Mouse (Mus musculus) B cell, adult 62 days (primary cell): ENCODE results near the gene Surf2. TPM values are rescaled to one million over a fixed set of nuclear protein-coding genes. Genes with fewer than 3 reads are reported as not detected.

Source experiments
- total RNA-seq: library from RNA; stranded (reverse); gene quantifications from 4 replicates; pipeline ENCODE4 v1.2.4, GENCODE M21; 2023

Gene Surf2
- 42.9 to 53.5 TPM (median 48.8 TPM) in 4 replicates for total RNA-seq

DNA sequence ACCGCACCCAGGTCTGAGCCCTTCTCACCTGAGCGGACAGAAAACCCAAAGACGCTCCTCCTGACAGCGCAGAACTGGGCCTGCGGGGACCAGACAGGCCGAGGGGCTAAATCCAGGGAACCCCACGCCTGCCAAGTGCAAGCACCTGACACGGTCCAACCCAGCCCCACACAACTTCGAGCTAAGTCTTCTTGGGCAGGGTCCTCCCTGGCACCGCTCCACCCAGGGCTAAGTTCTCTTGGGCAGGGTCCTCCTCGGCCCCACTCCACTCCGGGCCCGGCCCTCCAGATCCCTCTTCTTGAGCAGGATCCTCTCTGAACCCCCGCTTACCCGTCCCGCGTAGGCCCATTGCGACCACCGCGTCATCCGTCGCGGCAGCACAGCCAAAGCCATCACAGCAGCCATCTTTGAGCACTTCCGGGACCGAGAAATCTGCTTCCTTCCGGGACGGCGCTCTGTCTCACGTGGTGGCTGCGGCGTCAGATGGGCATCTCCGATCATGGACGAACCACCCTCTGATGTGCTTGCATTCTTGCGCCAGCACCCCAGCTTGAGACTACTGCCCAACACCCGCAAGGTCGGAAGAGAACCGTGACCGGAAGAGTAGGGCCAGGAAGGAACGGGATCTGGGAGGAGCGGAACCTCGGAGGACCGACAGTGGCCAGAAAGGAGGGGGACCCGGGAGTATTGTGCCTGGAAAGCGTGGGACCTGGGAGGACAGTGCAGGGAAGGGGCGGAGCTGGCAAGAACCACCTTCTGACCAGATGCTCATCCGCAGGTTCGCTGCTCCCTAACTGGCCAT is at the start of gene Surf2, which contains the start of gene Surf1:
Gene Surf2, plus strand, starts transcription at position 441 of the 802 bp plus-strand sequence.
Gene Surf1, minus strand, starts transcription at position 604 of the 802 bp plus-strand sequence.

DNA sequence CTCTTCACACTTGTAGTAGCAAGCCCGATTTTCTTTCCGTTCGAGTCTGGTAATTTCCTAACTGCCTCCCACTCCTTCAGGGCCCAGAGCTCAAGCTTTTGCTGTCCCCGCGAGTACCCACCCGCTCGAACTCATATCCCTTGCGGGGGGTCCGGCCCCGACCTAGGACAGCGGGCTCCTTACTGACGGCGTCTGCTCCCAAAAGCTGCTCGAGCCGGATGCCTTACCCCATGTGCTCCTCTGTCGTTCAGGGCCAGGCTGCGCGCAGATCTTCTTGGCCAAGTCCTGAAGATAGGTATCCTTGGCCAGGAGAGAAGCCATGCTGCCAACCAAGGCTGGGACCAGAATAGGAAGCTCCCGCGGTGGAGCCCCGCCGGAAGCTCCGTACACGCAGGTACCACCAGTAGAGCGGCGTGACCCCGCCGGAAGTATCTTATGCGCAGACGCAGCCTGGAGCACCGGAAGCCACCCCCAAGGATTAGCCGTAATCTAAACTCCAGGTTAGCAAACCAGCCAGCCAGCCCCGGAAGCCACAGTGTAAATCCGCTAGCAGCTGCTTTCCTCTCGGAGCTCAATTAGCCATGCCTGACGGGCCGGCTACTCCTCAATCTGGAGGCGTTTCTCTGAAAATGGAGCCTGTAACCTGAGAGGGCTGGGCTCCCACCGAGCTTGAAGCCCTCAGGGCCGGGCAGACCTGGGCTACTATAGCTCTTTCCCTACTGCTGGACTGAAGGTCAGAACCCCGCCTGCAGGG is 13.5 kb upstream of the Surf2 start, which contains the start of gene Surf6:
Gene Surf6, minus strand, starts transcription at position 413 of the 754 bp plus-strand sequence.

DNA sequence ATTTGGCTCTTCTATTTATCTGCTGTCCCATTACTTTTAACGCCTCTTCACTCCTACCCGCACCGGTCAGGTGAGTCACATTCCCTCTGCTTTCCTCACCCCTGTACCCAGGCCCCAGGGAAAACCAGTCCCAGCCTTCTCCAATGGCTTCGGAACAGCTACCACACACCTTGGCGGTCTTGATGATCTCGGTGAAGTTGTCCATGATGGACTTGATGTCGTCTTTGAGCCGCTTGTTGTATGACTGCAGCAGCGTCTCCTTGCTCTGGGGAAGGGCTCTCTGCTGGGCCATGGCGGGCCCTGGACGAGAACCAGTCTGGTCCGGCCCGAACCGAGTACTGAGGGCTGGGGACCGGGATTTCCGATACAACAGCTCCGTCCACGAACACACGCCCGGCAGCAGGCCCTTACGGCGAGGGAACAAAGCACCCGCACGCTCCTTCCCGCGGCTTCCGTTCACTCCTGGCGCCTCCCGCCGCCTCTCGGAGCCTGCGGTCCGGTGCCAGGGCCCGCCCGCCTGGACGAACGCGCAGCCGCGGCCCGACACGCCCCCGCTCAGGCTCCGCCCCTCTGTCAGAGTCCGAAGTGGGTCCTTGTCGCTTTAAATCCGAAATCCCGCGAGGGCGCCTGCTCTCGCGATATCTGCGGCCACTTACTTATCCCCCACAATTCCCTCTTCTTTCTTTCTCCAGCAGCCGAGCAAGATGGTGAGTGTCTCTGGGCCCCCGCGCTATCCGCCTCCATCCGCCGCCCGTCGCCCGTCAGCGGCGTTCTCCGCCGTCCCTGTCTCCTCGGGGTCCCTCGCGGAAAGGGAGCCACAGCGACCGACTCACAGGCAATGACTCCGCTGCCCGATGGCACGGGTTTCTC is 5.8 kb upstream of the Surf2 start, which contains the start of the genes Med22 and Rpl7a:
Gene Med22, minus strand, starts transcription at position 554 of the 870 bp plus-strand sequence.
Gene Rpl7a, plus strand, starts transcription at position 641 of the 870 bp plus-strand sequence.

DNA sequence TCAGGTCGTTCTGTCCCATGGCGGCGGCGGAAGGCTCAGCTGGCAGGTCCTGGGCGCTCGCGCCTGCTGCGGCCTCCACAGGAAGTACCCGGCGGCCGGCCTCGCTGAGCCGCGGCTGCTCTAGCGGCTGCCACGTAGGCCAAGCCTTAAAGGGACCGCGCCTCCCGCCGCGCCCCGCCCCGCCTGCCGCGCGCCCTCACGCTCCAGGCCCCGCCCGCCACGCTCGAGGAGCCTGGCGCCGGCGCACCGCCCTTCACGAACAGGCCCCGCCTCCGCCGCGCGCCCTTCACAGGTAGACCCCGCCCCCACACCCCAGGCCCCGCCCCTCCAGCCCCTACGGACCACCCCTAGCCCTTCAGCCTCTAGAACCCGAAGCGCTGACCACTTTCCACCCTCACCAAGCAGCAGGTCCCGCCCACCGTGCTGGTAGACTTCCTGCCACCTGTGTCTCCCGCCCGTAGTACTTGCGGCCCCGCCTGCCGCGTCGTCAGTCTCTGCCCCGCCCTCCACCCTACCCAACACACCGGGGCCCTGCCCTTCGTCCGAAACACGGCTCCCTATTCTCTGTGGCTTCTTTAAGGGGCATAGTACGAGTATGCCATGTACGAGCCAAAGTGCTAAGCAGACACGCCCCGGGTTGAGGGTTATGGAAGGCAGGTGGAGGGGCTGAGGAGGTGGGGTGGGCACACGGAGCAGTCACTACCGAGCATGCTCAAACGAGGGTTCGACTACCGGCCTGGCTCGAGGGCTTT is 17.3 kb downstream of the Surf2 start, which contains the start of the genes Surf4 and Stkld1:
Gene Surf4, minus strand, starts transcription at position 625 of the 752 bp plus-strand sequence.
Gene Stkld1, plus strand, starts transcription at position 744 of the 752 bp plus-strand sequence.

DNA sequence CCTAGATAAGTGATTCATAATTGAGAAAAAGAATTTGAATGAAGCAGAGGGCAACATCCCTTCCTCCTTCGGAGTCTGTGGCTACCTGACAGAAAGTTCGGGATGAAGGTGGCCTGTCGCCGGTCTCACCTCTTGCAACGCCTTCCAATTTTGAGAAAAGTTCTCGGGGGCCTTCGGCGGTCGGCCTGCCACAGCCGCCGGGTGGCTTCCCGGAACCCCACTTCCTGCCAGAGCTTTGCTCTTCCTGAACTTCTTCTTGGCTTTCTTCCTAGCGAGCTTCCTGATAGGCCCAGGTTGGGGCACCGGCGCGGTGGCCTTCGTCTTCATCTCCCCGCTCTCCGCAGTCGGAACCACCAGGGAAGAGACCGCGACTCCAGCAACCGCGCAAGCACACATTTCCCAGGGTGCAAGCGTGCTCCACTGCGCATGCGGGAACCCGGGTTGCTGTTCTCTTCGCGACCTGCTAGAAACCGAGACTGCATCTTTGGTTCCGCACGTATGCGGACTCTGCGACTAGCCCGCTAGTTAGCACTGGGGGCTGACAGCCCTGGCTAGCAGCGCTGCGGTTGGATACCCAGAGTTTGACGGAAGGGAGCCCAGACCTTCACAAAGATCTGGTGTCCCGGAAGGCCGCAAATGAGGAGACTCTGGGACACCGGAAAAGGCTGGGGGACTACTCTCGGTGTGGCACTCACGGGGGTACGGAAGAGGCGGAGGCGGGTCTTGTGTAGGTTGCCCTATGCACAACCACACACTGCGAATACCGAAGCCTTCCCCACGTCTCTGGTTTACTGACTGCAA is 48.0 kb downstream of the Surf2 start, which contains the start of gene Rexo4:
Gene Rexo4, minus strand, starts transcription at position 464 of the 801 bp plus-strand sequence.

Other genes with a start within 250 kb of the Surf2 start
- gene Lcn4, start 245.1 kb upstream of the Surf2 start, total RNA-seq = not detected in 4 replicates
- gene Abo, start 51.4 kb upstream of the Surf2 start, total RNA-seq = not detected in 4 replicates
- 68.7 to 78.9 TPM (median 72.2 TPM) in 4 replicates for gene Surf6, start 13.5 kb upstream of the Surf2 start, total RNA-seq
- gene Med22, start 5.7 kb upstream of the Surf2 start, total RNA-seq = 14.0 to 17.4 TPM (median 16.1 TPM) in 4 replicates
- gene Rpl7a, start 5.6 kb upstream of the Surf2 start, total RNA-seq = 729 to 752 TPM (median 742 TPM) in 4 replicates
- 56.5 to 62.1 TPM (median 58.2 TPM) in 4 replicates for gene Surf1, start 163 bp downstream of the Surf2 start, total RNA-seq
- gene Surf4, start 17.6 kb downstream of the Surf2 start, total RNA-seq = 62.7 to 69.9 TPM (median 64.5 TPM) in 4 replicates
- not detected in 4 replicates for gene Stkld1, start 17.7 kb downstream of the Surf2 start, total RNA-seq
- 57.3 to 75.2 TPM (median 72.6 TPM) in 4 replicates for gene Rexo4, start 48.0 kb downstream of the Surf2 start, total RNA-seq
- gene Adamts13, start 57.0 kb downstream of the Surf2 start, total RNA-seq = not detected in 4 replicates
- gene Cacfd1, start 93.6 kb downstream of the Surf2 start, total RNA-seq = 32.1 to 40.4 TPM (median 38.3 TPM) in 4 replicates
- gene Slc2a6, start 111.6 kb downstream of the Surf2 start, total RNA-seq = 6.7 to 9.8 TPM (median 8.0 TPM) in 4 replicates
- not detected in 4 replicates for gene Mymk, start 155.8 kb downstream of the Surf2 start, total RNA-seq
- gene Adamtsl2, start 163.0 kb downstream of the Surf2 start, total RNA-seq = 1.3 to 3.3 TPM (median 1.7 TPM) in 4 replicates
- gene Fam163b, start 226.1 kb downstream of the Surf2 start, total RNA-seq = not detected in 4 replicates
- gene Dbh, start 248.9 kb downstream of the Surf2 start, total RNA-seq = not detected in 4 replicates